Mouse (Mus musculus): Measurements from ENCODE around the gene Vopp1. TPM values are rescaled to one million over a fixed set of nuclear protein-coding genes. Genes with fewer than 3 reads are reported as not detected.
"Not testable (repeated sequence)": the region's sequence is repeated elsewhere in the genome, so short reads cannot be mapped to it uniquely, and the experiment has no call there.

Vopp1 gene
- 15.2 TPM for polyA plus RNA-seq (2012; fragmentation: generic; extraction: Trizol)
- long read RNA-seq, experiment 1, full-length matches to known transcripts = 19 of 25 reads
- long read RNA-seq, experiment 1, partial matches to known transcripts = 0 of 25 reads
- long read RNA-seq, experiment 1, other reads (novel, unspliced or antisense) = 6 of 25 reads
- long read RNA-seq, experiment 2, transcript Vopp1-206 (6 exons, 769 nt) = minor isoform, 30 of 263 reads
- long read RNA-seq, experiment 2, transcript Vopp1-201 (5 exons, 2,919 nt) = major isoform, 208 of 263 reads
- long read RNA-seq, experiment 2, partial matches to known transcripts = 0 of 263 reads
- long read RNA-seq, experiment 2, other reads (novel, unspliced or antisense) = 25 of 263 reads

- Histone ChIP-seq H3K79me3 (ENCODE audit: low read depth) (peaks cover 17% of the 10 kb centered on the region), H3K79me2 (ENCODE audit: control insufficient read depth, insufficient read depth) (peaks cover 23% of the 10 kb centered on the region), H3ac (ENCODE audit: control insufficient read depth, insufficient read length, low read depth) (peak within 1 kb of the TSS; percentile 81), H3K27me3 (ENCODE audit: control insufficient read depth, insufficient read depth, insufficient read length) (no peaks in the 10 kb centered on the region), H3K36me3 (ENCODE audit: control insufficient read depth, insufficient read depth) (no peaks in the 10 kb centered on the region), H3K4me3 (ENCODE audit: insufficient read depth, poor library complexity, severe bottlenecking) (peak within 1 kb of the TSS; percentile 69)
- TF ChIP-seq MYOG (IDR thresholded peaks at IDR 0.05; ENCODE audit: control insufficient read depth, extremely low read depth, insufficient read length) (no peak), USF1 (IDR thresholded peaks at IDR 0.05; ENCODE audit: low read depth) (no peak), MYOD1 (IDR thresholded peaks at IDR 0.05; ENCODE audit: control insufficient read depth, insufficient read length, low read depth) (no peak), CEBPB (IDR thresholded peaks at IDR 0.05; ENCODE audit: low read depth) (no peak), MAX (IDR thresholded peaks at IDR 0.05) (no peak), CTCF (IDR thresholded peaks at IDR 0.05; ENCODE audit: control insufficient read depth, insufficient read depth, insufficient read length) (no peak), FOSL1 (IDR thresholded peaks at IDR 0.05; ENCODE audit: insufficient read depth, low read length, poor library complexity, severe bottlenecking) (no peak)
Measured at GRCm38 (mm10) chr6:57824422-57825258, at the start of gene Vopp1. TSS of gene Vopp1 (minus strand) at chr6:57825159.

- no peaks in the 10 kb centered on the region for H3K36me3 ChIP-seq (ENCODE audit: control insufficient read depth, insufficient read depth)
- no peaks in the 10 kb centered on the region for H3K79me3 ChIP-seq (ENCODE audit: low read depth)
- H3K79me2 ChIP-seq (ENCODE audit: control insufficient read depth, insufficient read depth) = no peaks in the 10 kb centered on the region
- no peak for TF ChIP-seq MYOD1 (IDR thresholded peaks at IDR 0.05; ENCODE audit: control insufficient read depth, insufficient read length, low read depth)
- no peak for TF ChIP-seq MYOG (IDR thresholded peaks at IDR 0.05; ENCODE audit: control insufficient read depth, extremely low read depth, insufficient read length)
- no peak for TF ChIP-seq USF1 (IDR thresholded peaks at IDR 0.05; ENCODE audit: low read depth)
- no peak for TF ChIP-seq CEBPB (IDR thresholded peaks at IDR 0.05; ENCODE audit: low read depth)
- no peak for TF ChIP-seq FOSL1 (IDR thresholded peaks at IDR 0.05; ENCODE audit: insufficient read depth, low read length, poor library complexity, severe bottlenecking)
- peak; percentile 35 for TF ChIP-seq CTCF (IDR thresholded peaks at IDR 0.05; ENCODE audit: control insufficient read depth, insufficient read depth, insufficient read length)
- no peak for TF ChIP-seq MAX (IDR thresholded peaks at IDR 0.05)
- no peak overlapping the region for H3K4me3 ChIP-seq (ENCODE audit: insufficient read depth, poor library complexity, severe bottlenecking)
- H3ac ChIP-seq (ENCODE audit: control insufficient read depth, insufficient read length, low read depth) = no peak overlapping the region
- no peaks in the 10 kb centered on the region for H3K27me3 ChIP-seq (ENCODE audit: control insufficient read depth, insufficient read depth, insufficient read length)
Measured at GRCm38 (mm10) chr6:57859043-57860042, 34.4 kb upstream of the Vopp1 start.

- H3K36me3 ChIP-seq (ENCODE audit: control insufficient read depth, insufficient read depth); H3K79me3 ChIP-seq (ENCODE audit: low read depth); H3K79me2 ChIP-seq (ENCODE audit: control insufficient read depth, insufficient read depth); H3ac ChIP-seq (ENCODE audit: control insufficient read depth, insufficient read length, low read depth); H3K27me3 ChIP-seq (ENCODE audit: control insufficient read depth, insufficient read depth, insufficient read length); H3K4me3 ChIP-seq (ENCODE audit: insufficient read depth, poor library complexity, severe bottlenecking): not testable (repeated sequence)
Measured at GRCm38 (mm10) chr6:57851177-57851576, 26.2 kb upstream of the Vopp1 start.

GRCm38 (mm10) chr6:57850286-57850685 lies 25.3 kb upstream of the Vopp1 start, which contains the start of gene Vmn1r21:
TSS of gene Vmn1r21 (minus strand) at chr6:57850343.
- H3K79me3 ChIP-seq (ENCODE audit: low read depth) = no peaks in the 10 kb centered on the region
- TF ChIP-seq MYOG (IDR thresholded peaks at IDR 0.05; ENCODE audit: control insufficient read depth, extremely low read depth, insufficient read length) = no peak
- TF ChIP-seq CTCF (IDR thresholded peaks at IDR 0.05; ENCODE audit: control insufficient read depth, insufficient read depth, insufficient read length) = no peak
- TF ChIP-seq FOSL1 (IDR thresholded peaks at IDR 0.05; ENCODE audit: insufficient read depth, low read length, poor library complexity, severe bottlenecking) = no peak
- no peak for TF ChIP-seq USF1 (IDR thresholded peaks at IDR 0.05; ENCODE audit: low read depth)
- no peak for TF ChIP-seq CEBPB (IDR thresholded peaks at IDR 0.05; ENCODE audit: low read depth)
- no peak for TF ChIP-seq MAX (IDR thresholded peaks at IDR 0.05)
- TF ChIP-seq MYOD1 (IDR thresholded peaks at IDR 0.05; ENCODE audit: control insufficient read depth, insufficient read length, low read depth) = no peak

GRCm38 (mm10) chr6:57839693-57840408 lies 14.9 kb upstream of the Vopp1 start:
- no peak overlapping the region for H3ac ChIP-seq (ENCODE audit: control insufficient read depth, insufficient read length, low read depth)
- H3K27me3 ChIP-seq (ENCODE audit: control insufficient read depth, insufficient read depth, insufficient read length) = no peaks in the 10 kb centered on the region
- H3K36me3 ChIP-seq (ENCODE audit: control insufficient read depth, insufficient read depth) = no peaks in the 10 kb centered on the region
- no peaks in the 10 kb centered on the region for H3K79me2 ChIP-seq (ENCODE audit: control insufficient read depth, insufficient read depth)
- no peak for TF ChIP-seq MYOG (IDR thresholded peaks at IDR 0.05; ENCODE audit: control insufficient read depth, extremely low read depth, insufficient read length)
- no peak for TF ChIP-seq MAX (IDR thresholded peaks at IDR 0.05)
- TF ChIP-seq MYOD1 (IDR thresholded peaks at IDR 0.05; ENCODE audit: control insufficient read depth, insufficient read length, low read depth) = no peak
- no peak for TF ChIP-seq FOSL1 (IDR thresholded peaks at IDR 0.05; ENCODE audit: insufficient read depth, low read length, poor library complexity, severe bottlenecking)
- TF ChIP-seq CTCF (IDR thresholded peaks at IDR 0.05; ENCODE audit: control insufficient read depth, insufficient read depth, insufficient read length) = no peak
- no peak for TF ChIP-seq USF1 (IDR thresholded peaks at IDR 0.05; ENCODE audit: low read depth)
- no peak for TF ChIP-seq CEBPB (IDR thresholded peaks at IDR 0.05; ENCODE audit: low read depth)
- H3K79me3 ChIP-seq (ENCODE audit: low read depth) = no peaks in the 10 kb centered on the region
- H3K4me3 ChIP-seq (ENCODE audit: insufficient read depth, poor library complexity, severe bottlenecking) = no peak overlapping the region

More at GRCm38 (mm10) chr6:57850286-57850685, 25.3 kb upstream of the Vopp1 start, which contains the start of gene Vmn1r21:
- H3K27me3 ChIP-seq (ENCODE audit: control insufficient read depth, insufficient read depth, insufficient read length) = no peaks in the 10 kb centered on the region
- no peaks in the 10 kb centered on the region for H3K79me2 ChIP-seq (ENCODE audit: control insufficient read depth, insufficient read depth)
- no peak within 1 kb of the TSS for H3ac ChIP-seq (ENCODE audit: control insufficient read depth, insufficient read length, low read depth)
- H3K36me3 ChIP-seq (ENCODE audit: control insufficient read depth, insufficient read depth) = no peaks in the 10 kb centered on the region
- H3K4me3 ChIP-seq (ENCODE audit: insufficient read depth, poor library complexity, severe bottlenecking) = no peak within 1 kb of the TSS

All from C2C12 (cell line).